Mouse (Mus musculus) stomach, embryonic 16.5 days (tissue): ENCODE data around the gene Elavl3. TPM values are rescaled to one million over a fixed set of nuclear protein-coding genes. Genes with fewer than 3 reads are reported as not detected.

Experiments used
- ATAC-seq: fragments of 200-750 bp; cut with Nextera tagmentation; 2 replicates; pipeline ENCODE4 v1.8.0; 2017; ENCODE audit warnings: moderate number of reproducible peaks, moderate TSS enrichment; ENCODE audit not compliant: insufficient read depth, low FRiP score
- H3K27ac ChIP-seq: fragments of 300-500 bp; sonication (generic); 2 replicates; pipeline ENCODE4 v1.5.1; 2014; ENCODE audit warnings: low read length
- H3K27me3 ChIP-seq: fragments of 300-500 bp; sonication (generic); 2 replicates; pipeline ENCODE4 v1.6.1; 2014; ENCODE audit warnings: low read length, control low read depth, mixed read lengths; ENCODE audit not compliant: control insufficient read depth, insufficient read depth
- H3K36me3 ChIP-seq: fragments of 300-500 bp; sonication (generic); 2 replicates; pipeline ENCODE4 v1.6.1; 2014; ENCODE audit warnings: low read length; ENCODE audit not compliant: control insufficient read depth, insufficient read depth
- H3K4me1 ChIP-seq: fragments of 300-500 bp; sonication (generic); 2 replicates; pipeline ENCODE4 v1.6.1; 2014; ENCODE audit warnings: low read length, control low read depth, mixed read lengths; ENCODE audit not compliant: control insufficient read depth, insufficient read depth
- H3K4me2 ChIP-seq: fragments of 300-500 bp; sonication (generic); 2 replicates; pipeline ENCODE4 v1.6.1; 2014; ENCODE audit warnings: low read depth, low read length, mixed read lengths
- H3K4me3 ChIP-seq: fragments of 300-500 bp; sonication (generic); replicated peaks from 2 replicates; pipeline ENCODE4 v1.5.1; 2014; ENCODE audit warnings: mild to moderate bottlenecking, low read length
- H3K9ac ChIP-seq: fragments of 300-500 bp; sonication (generic); 2 replicates; pipeline ENCODE4 v1.6.1; 2014; ENCODE audit warnings: low read length
- H3K9me3 ChIP-seq: fragments of 300-500 bp; sonication (generic); replicated peaks from 2 replicates; pipeline ENCODE4 v1.6.1; 2016; ENCODE audit warnings: low read length, control low read depth; ENCODE audit not compliant: control insufficient read depth
- WGBS: fragments of 180-500 bp; shearing (Covaris S2); extraction: QIAGEN DNeasy Blood & Tissue Kit; methylation state at CpG from one replicate; pipeline ENCODE4 v1.1.7; 2014; 5-methylcytosine and 5-hydroxymethylcytosine counted together
- polyA plus RNA-seq: library from polyadenylated mRNA; unstranded; fragments of >200 nt; fragmentation: Nextera tagmentation; extraction: Ambion mirVana; gene quantifications from 2 replicates; pipeline ENCODE4 v1.2.1, GENCODE M21; 2015

Gene Elavl3
- polyA plus RNA-seq, 1 experiment from 2014 or later = 2.1 TPM

- Histone ChIP-seq H3K4me3 (peak overlapping the region; percentile 52), H3K27ac (no peak overlapping the region), H3K4me1 (peaks cover 15% of the 10 kb centered on the region), H3K4me2 (peak overlapping the region; percentile 77), H3K9me3 (no peaks in the 10 kb centered on the region), H3K27me3 (peaks cover 58% of the 10 kb centered on the region), H3K9ac (no peak overlapping the region), H3K36me3 (no peaks in the 10 kb centered on the region)
- 11% methylated on average over 36 of the region's 36 CpGs for WGBS
- ATAC-seq = no peak
Observed at GRCm38 (mm10) chr9:21987592-21988342, 64.1 kb downstream of the Elavl3 start.

DNA sequence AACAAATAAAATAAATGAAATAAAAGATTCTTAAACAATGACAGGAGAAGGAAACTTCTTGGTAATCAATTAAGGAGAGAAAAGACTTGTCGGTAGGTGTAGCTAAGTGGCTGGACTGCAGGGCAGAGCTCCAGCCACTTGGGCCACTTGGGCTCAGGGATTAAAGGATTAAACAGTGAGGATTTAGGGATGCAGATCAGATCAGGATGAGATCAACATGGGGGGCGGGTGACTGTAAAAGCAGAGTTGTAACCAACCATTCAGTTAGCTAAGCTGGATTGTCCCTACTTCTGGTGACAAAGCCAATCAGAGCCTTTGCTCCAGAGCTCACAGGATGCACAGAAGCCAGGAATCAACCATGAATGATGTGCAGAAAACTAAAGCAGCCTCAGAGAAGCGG is 67.9 kb downstream of the Elavl3 start:
- H3K9ac ChIP-seq = no peak overlapping the region
- H3K27ac ChIP-seq = no peak overlapping the region
- no peak for ATAC-seq
- H3K4me3 ChIP-seq = no peak overlapping the region
- 0 out of 2 replicates have a peak, but pooled peaks cover 9% of the 10 kb centered on the region for H3K4me1 ChIP-seq
- no peaks in the 10 kb centered on the region for H3K9me3 ChIP-seq
- 24% methylated on average over 3 of the region's 3 CpGs for WGBS
- no peak overlapping the region for H3K4me2 ChIP-seq
- peaks cover 23% of the 10 kb centered on the region for H3K27me3 ChIP-seq
- H3K36me3 ChIP-seq = no peaks in the 10 kb centered on the region

DNA sequence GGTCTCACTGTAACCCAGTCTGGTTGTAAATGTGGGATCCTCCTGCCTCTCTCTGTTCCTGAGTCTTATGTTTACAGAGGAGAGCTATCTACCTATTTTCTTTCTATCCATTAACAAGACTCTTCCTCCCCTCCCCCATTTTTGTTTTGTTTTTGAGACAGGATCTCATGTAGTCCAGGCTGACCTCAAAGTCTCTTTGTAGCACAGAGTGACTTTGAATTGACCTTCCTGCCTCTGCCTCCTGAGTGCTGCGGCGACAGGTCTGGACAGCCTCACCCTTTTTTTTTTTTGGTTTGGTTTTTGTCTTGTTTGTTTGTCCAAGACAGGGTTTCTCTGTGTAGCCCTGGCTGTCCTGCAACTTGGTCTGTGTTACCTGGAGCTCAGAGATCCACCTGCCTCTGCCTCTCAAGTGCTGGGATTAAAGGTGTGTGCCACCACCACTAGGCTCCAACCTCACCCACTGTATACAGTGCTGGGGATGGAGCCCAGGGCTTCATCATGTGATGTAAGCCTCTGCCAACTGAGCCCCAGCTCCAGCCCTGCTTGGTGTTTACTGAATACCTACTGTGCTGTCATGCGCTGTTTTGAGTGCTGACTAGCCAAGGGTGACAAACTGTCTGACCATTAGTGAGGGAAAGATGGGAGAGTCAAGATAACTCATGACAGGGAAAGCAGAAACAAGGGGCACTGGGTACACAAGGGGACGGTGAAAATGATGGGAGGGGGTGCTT is 73.3 kb downstream of the Elavl3 start:
- Histone ChIP-seq H3K27me3 (no peaks in the 10 kb centered on the region; the same call in 1 of the 2 replicates), H3K4me3 (no peak overlapping the region), H3K36me3 (no peaks in the 10 kb centered on the region), H3K4me1 (no peaks in the 10 kb centered on the region), H3K4me2 (no peak overlapping the region), H3K9me3 (no peaks in the 10 kb centered on the region), H3K9ac (no peak overlapping the region), H3K27ac (no peak overlapping the region)
- no peak for ATAC-seq
- 92% methylated on average over 4 of the region's 4 CpGs for WGBS

DNA sequence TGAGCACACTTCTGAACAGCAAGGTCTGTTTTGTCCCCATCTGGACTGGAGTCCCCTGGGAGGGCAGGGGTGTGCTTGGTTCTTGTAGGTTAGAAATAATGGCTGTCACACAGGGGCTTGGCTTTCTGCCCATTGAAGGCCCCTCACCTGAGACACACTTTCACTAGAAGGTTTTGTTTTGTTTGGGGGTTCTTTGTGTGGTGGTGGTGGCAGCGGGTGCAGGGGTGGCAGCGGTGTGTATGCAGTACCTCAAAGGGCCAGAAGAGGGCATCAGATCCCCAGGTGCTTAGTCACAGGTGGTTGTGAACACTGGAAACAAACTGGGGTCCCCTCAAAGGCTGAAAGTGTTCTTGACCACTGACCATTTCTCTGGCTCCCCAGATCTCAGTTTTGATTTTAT is 73.9 kb downstream of the Elavl3 start:
- WGBS = 30% methylated on average over 2 of the region's 2 CpGs
- H3K9me3 ChIP-seq = no peaks in the 10 kb centered on the region
- H3K27me3 ChIP-seq = no peaks in the 10 kb centered on the region; the same call in 1 of the 2 replicates
- H3K4me1 ChIP-seq = no peaks in the 10 kb centered on the region
- no peak overlapping the region for H3K4me2 ChIP-seq
- no peaks in the 10 kb centered on the region for H3K36me3 ChIP-seq
- no peak overlapping the region for H3K9ac ChIP-seq
- H3K27ac ChIP-seq = no peak overlapping the region
- H3K4me3 ChIP-seq = no peak overlapping the region
- ATAC-seq = no peak

DNA sequence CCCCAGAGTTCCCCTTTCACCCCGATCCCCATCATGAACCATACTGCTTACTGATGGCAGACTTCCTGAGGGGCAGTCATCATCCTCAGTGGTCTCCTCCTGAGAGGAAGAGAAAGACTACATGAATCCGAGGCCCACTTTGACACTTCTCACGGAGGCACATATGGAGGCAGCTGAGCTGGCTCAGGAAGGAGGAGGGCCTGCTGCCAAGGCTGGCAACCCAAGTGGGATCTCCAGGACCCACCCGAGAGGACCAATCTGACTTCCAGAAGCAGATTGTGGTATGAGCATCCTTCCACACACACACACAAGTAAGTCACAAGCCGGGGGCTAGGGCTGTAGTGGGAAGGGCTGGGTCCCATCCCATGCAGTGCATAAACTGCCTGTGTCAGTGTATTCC is 74.5 kb downstream of the Elavl3 start:
- Histone ChIP-seq H3K27me3 (no peaks in the 10 kb centered on the region; the same call in 1 of the 2 replicates), H3K36me3 (no peaks in the 10 kb centered on the region), H3K4me3 (no peak overlapping the region), H3K27ac (no peak overlapping the region), H3K9me3 (no peaks in the 10 kb centered on the region), H3K4me2 (no peak overlapping the region), H3K9ac (no peak overlapping the region), H3K4me1 (no peaks in the 10 kb centered on the region)
- no peak for ATAC-seq
- WGBS = 87% methylated on average over 5 of the region's 5 CpGs

- no peak for ATAC-seq
- WGBS = 86% methylated on average over 10 of the region's 10 CpGs
- H3K27me3 ChIP-seq = no peaks in the 10 kb centered on the region; the same call in 1 of the 2 replicates
- no peak overlapping the region for H3K27ac ChIP-seq
- no peak overlapping the region for H3K9ac ChIP-seq
- H3K4me3 ChIP-seq = no peak overlapping the region
- no peak overlapping the region for H3K4me2 ChIP-seq
- no peaks in the 10 kb centered on the region for H3K9me3 ChIP-seq
- H3K4me1 ChIP-seq = no peaks in the 10 kb centered on the region
- no peaks in the 10 kb centered on the region for H3K36me3 ChIP-seq
Observed at GRCm38 (mm10) chr9:21976626-21977175, 75.1 kb downstream of the Elavl3 start.

DNA sequence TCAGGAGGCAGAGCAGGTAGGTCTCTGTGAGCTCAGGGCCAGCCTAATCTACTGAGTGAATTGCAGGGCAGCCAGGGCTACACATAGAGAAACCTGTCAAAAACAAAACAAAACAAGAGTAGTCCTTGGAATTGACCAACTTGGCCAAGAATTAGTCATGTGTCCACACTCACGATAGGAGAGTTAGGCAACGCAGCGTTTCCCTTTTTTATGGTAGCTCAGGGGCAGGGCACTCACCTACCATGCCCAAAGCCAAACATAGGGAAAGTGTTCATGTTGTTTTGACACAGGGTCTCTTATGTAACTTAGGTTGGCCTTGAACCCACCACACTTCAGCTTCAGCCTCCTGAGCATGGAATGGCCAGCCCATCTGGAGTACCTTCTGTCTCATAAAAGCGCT is 82.5 kb downstream of the Elavl3 start:
- Histone ChIP-seq H3K4me2 (no peak overlapping the region), H3K27me3 (no peaks in the 10 kb centered on the region), H3K4me1 (no peaks in the 10 kb centered on the region), H3K9me3 (no peaks in the 10 kb centered on the region), H3K4me3 (no peak overlapping the region), H3K27ac (no peak overlapping the region), H3K36me3 (no peaks in the 10 kb centered on the region), H3K9ac (no peak overlapping the region)
- 87% methylated on average over 4 of the region's 4 CpGs for WGBS
- ATAC-seq = no peak

- WGBS = 39% methylated on average over 6 of the region's 6 CpGs
- ATAC-seq = no peak
- Histone ChIP-seq H3K9ac (no peak overlapping the region), H3K36me3 (no peaks in the 10 kb centered on the region), H3K4me1 (no peaks in the 10 kb centered on the region; the same call in 1 of the 2 replicates), H3K4me2 (no peak overlapping the region), H3K4me3 (no peak overlapping the region), H3K9me3 (no peaks in the 10 kb centered on the region), H3K27ac (no peak overlapping the region), H3K27me3 (no peaks in the 10 kb centered on the region)
Observed at GRCm38 (mm10) chr9:21968883-21969282, 82.9 kb downstream of the Elavl3 start.
